Mouse (Mus musculus): ENCODE measurements around the gene Nt5c2.

DNA sequence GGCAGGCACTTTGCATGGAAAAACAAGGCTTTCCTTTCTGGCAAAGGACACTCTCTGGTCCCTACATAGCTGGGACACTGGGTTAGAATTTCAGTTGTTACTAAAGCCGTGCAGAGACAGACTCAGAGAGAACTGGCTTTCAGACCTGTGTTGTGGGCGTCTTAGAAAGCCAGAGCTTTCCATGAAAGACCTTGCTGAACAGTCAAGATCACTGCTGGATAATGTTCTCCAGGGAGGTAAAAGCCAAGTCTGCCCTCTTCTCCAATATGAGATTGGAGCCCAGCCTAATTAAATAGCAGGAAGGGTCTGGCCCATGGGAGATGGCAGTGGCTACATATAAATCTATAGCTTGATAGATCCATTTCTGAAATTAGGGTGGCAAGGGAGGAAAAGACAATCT, 3.4 kb upstream of the Nt5c2 start:
- TF ChIP-seq CTCF (IDR thresholded peaks at IDR 0.05; ENCODE audit: low read depth, low read length) (no peak), POLR2A (IDR thresholded peaks at IDR 0.05; ENCODE audit: borderline replicate concordance, low read depth, low read length) (no peak)
